8 mouse cellular contexts compared by ENCODE assay signal in genomic region chr7:65073555-65073954, GRCm38 (mm10).
DNase-seq lines count a peak whose midpoint lies in the region; ATAC-seq and TF ChIP-seq lines count a peak whose summit lies in the region.

No protein-coding gene starts in this region.

- no peaks in the 10 kb centered on the region for H3K79me2 ChIP-seq in heart, adult 2 months (replicated peaks; ENCODE audit: control insufficient read depth, insufficient read depth, low read length)

- peak; percentile 4 to 31 for DNase-seq in heart, adult 2 months
- peak; percentile 55 to 85 for DNase-seq in adrenal gland, adult (ENCODE audit: inconsistent age in 2 of 2, low spot score in 1 of 2)
- peak; percentile 79 for DNase-seq in embryo, embryonic 10.5 days (ENCODE audit: low spot score)
- peak; percentile 70 to 78 for DNase-seq in left cerebral cortex, postnatal 36 days (ENCODE audit: low spot score in 2 of 2)
- DNase-seq in thymus, postnatal 36 days, result peak; percentile 47 to 54

- H3K36me3 ChIP-seq in heart, adult 2 months (ENCODE audit: control insufficient read depth, insufficient read depth, low read length), result no peaks in the 10 kb centered on the region
- H3K36me3 ChIP-seq in heart, embryonic 12.5 days, result no peaks in the 10 kb centered on the region
- no peaks in the 10 kb centered on the region for H3K36me3 ChIP-seq in hindbrain, embryonic 12.5 days
- H3K36me3 ChIP-seq in neural tube, embryonic 13.5 days, result no peaks in the 10 kb centered on the region

- WGBS in heart, adult 2 months, result 30% methylated on average over 6 of the region's 6 CpGs
- 32% methylated on average over 6 of the region's 6 CpGs for WGBS in heart, embryonic 12.5 days
- WGBS in hindbrain, embryonic 12.5 days, result 31% methylated on average over 6 of the region's 6 CpGs
- 29% methylated on average over 6 of the region's 6 CpGs for WGBS in neural tube, embryonic 13.5 days

- H3K9ac ChIP-seq in heart, adult 2 months (ENCODE audit: low read depth, low read length), result no peak overlapping the region
- no peak overlapping the region for H3K9ac ChIP-seq in heart, embryonic 12.5 days
- no peak overlapping the region for H3K9ac ChIP-seq in hindbrain, embryonic 12.5 days
- H3K9ac ChIP-seq in neural tube, embryonic 13.5 days, result no peak overlapping the region

- H3K9me3 ChIP-seq in heart, embryonic 12.5 days (replicated peaks), result peaks cover 7% of the 10 kb centered on the region
- H3K9me3 ChIP-seq in hindbrain, embryonic 12.5 days (replicated peaks), result no peaks in the 10 kb centered on the region
- no peaks in the 10 kb centered on the region for H3K9me3 ChIP-seq in neural tube, embryonic 13.5 days

- TF ChIP-seq CTCF in heart, adult 2 months (IDR thresholded peaks at IDR 0.05), result peak; percentile 72

- no peak for TF ChIP-seq EP300 in heart, adult 2 months (IDR thresholded peaks at IDR 0.05; ENCODE audit: insufficient read depth, low read depth, low read length)

- no peak overlapping the region for H3K4me2 ChIP-seq in heart, embryonic 12.5 days
- H3K4me2 ChIP-seq in hindbrain, embryonic 12.5 days (replicated peaks), result no peak overlapping the region
- H3K4me2 ChIP-seq in neural tube, embryonic 13.5 days, result no peak overlapping the region

- H3K4me3 ChIP-seq in heart, adult 2 months, result no peak overlapping the region
- no peak overlapping the region for H3K4me3 ChIP-seq in heart, embryonic 12.5 days
- no peak overlapping the region for H3K4me3 ChIP-seq in hindbrain, embryonic 12.5 days
- H3K4me3 ChIP-seq in neural tube, embryonic 13.5 days, result no peak overlapping the region

- intact Hi-C loops in heart, adult 2 months (cut with DNase I), result loop anchor here (2.0 to 5.0 kb wide), 2 partner anchors 121 to 291 kb away; no protein-coding TSS in a partner anchor
- intact Hi-C loops in left cerebral cortex, postnatal 36 days (cut with DNase I), result loop anchor here (5.0 kb wide), 1 partner anchor 121 kb away; no protein-coding TSS in a partner anchor

- no peak for ATAC-seq in heart, embryonic 12.5 days (ENCODE audit: insufficient number of reproducible peaks, low FRiP score)
- ATAC-seq in hindbrain, embryonic 12.5 days (ENCODE audit: low FRiP score), result peak; percentile 64
- ATAC-seq in neural tube, embryonic 13.5 days (ENCODE audit: low read depth), result 0 out of 2 replicates have a peak, but pooled peaks have one; percentile 29

- no peak for TF ChIP-seq POLR2A in heart, adult 2 months (IDR thresholded peaks at IDR 0.05; ENCODE audit: insufficient read depth, low read depth, low read length)

- H3K27ac ChIP-seq in heart, adult 2 months, result no peak overlapping the region
- H3K27ac ChIP-seq in heart, embryonic 12.5 days (ENCODE audit: poor library complexity, severe bottlenecking), result no peak overlapping the region
- H3K27ac ChIP-seq in hindbrain, embryonic 12.5 days, result no peak overlapping the region
- no peak overlapping the region for H3K27ac ChIP-seq in neural tube, embryonic 13.5 days (replicated peaks)

- no peaks in the 10 kb centered on the region for H3K27me3 ChIP-seq in heart, adult 2 months (ENCODE audit: control insufficient read depth, insufficient read depth, low read length)
- H3K27me3 ChIP-seq in heart, embryonic 12.5 days (replicated peaks), result no peaks in the 10 kb centered on the region
- no peaks in the 10 kb centered on the region for H3K27me3 ChIP-seq in hindbrain, embryonic 12.5 days
- no peaks in the 10 kb centered on the region for H3K27me3 ChIP-seq in neural tube, embryonic 13.5 days

- no peaks in the 10 kb centered on the region for H3K4me1 ChIP-seq in heart, adult 2 months (ENCODE audit: control insufficient read depth, insufficient read depth, low read length)
- 0 out of 2 replicates have a peak, but pooled peaks cover 5% of the 10 kb centered on the region for H3K4me1 ChIP-seq in heart, embryonic 12.5 days (replicated peaks)
- no peaks in the 10 kb centered on the region for H3K4me1 ChIP-seq in hindbrain, embryonic 12.5 days
- no peaks in the 10 kb centered on the region; the same call in 1 of the 2 replicates for H3K4me1 ChIP-seq in neural tube, embryonic 13.5 days (replicated peaks)

Comparison
In these comparisons a context has a peak if more than half of its experiments do, and no peak if none do; other contexts are left out.
1. DNase-seq: peak in every context shown above with its lines; median percentile 79 in embryo, embryonic 10.5 days; 74 in left cerebral cortex, postnatal 36 days; 70 in adrenal gland, adult; 50 in thymus, postnatal 36 days; 18 in heart, adult 2 months.